Mouse (Mus musculus): ENCODE data around the gene 4930412O13Rik.

DNA sequence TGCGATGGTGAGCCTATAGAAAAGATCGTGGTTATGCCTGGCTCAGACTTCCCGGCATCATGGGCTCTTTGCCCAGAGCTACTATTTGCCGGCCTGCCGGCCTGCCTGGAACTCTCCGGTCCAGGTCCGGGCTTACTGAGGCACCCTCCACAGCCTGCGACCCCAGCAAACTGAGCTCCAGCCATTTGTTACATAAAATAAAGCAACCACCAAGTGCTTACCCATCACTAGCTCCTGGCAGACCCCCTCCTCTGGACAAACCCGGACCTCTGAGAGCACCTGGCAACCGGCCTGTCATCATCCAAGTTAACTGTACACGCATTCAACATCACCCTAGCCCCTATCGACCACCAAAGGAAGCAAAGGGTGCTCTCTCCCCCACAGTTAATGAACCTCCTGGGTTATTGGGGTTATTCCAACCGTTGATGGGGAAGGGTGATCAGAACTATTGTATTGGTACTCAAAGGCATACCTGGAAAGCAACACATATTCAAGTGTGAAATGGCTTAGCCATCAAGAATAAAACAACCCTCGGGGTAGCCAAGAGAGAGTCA is 4.2 kb downstream of the 4930412O13Rik start:
- TF ChIP-seq CTCF (IDR thresholded peaks at IDR 0.05; ENCODE audit: extremely low read depth, insufficient read depth, insufficient read length, insufficient replicate concordance) (no peak), POLR2A (IDR thresholded peaks at IDR 0.05; ENCODE audit: low read depth, low read length) (no peak)
